Mouse (Mus musculus) heart, embryonic 11.5 days (tissue): ENCODE data around the gene Slc31a2. TPM values are rescaled to one million over a fixed set of nuclear protein-coding genes. Genes with fewer than 3 reads are reported as not detected.

Source experiments
- ATAC-seq: fragments of 200-750 bp; cut with Nextera tagmentation; replicated peaks from 2 replicates; pipeline ENCODE4 v1.8.0; 2017; ENCODE audit warnings: moderate library complexity; ENCODE audit not compliant: insufficient number of reproducible peaks, low FRiP score, low TSS enrichment
- H3K27ac ChIP-seq: fragments of 300-500 bp; sonication (generic); 2 replicates; pipeline ENCODE4 v1.5.1; 2014; ENCODE audit warnings: mild to moderate bottlenecking, low read depth, low read length
- H3K27me3 ChIP-seq: fragments of 300-500 bp; sonication (generic); 2 replicates; pipeline ENCODE4 v1.6.1; 2014; ENCODE audit warnings: mild to moderate bottlenecking, low read length, mixed read lengths; ENCODE audit not compliant: control insufficient read depth, insufficient read depth
- H3K36me3 ChIP-seq: fragments of 300-500 bp; sonication (generic); 2 replicates; pipeline ENCODE4 v1.6.1; 2014; ENCODE audit warnings: mild to moderate bottlenecking, low read length, moderate library complexity, mixed read lengths; ENCODE audit not compliant: control insufficient read depth, insufficient read depth
- H3K4me1 ChIP-seq: fragments of 300-500 bp; sonication (generic); 2 replicates; pipeline ENCODE4 v1.6.1; 2014; ENCODE audit warnings: low read length; ENCODE audit not compliant: control insufficient read depth, insufficient read depth
- H3K4me2 ChIP-seq: fragments of 300-500 bp; sonication (generic); 2 replicates; pipeline ENCODE4 v1.6.1; 2014; ENCODE audit warnings: mild to moderate bottlenecking, moderate library complexity
- H3K4me3 ChIP-seq: fragments of 300-500 bp; sonication (generic); 2 replicates; pipeline ENCODE4 v1.5.1; 2014; ENCODE audit warnings: low read depth, low read length
- H3K9ac ChIP-seq: fragments of 300-500 bp; sonication (generic); 2 replicates; pipeline ENCODE4 v1.6.1; 2014; ENCODE audit warnings: mild to moderate bottlenecking, low read depth, low read length, moderate library complexity
- H3K9me3 ChIP-seq: fragments of 300-500 bp; sonication (generic); replicated peaks from 2 replicates; pipeline ENCODE4 v1.6.1; 2016; ENCODE audit warnings: low read length; ENCODE audit not compliant: control insufficient read depth
- WGBS: fragments of 180-500 bp; shearing (Covaris S2); extraction: QIAGEN DNeasy Blood & Tissue Kit; methylation state at CpG from one replicate; pipeline ENCODE4 v1.1.7; 2014; ENCODE audit not compliant: insufficient replicate concordance; 5-methylcytosine and 5-hydroxymethylcytosine counted together
- polyA plus RNA-seq: library from polyadenylated mRNA; unstranded; fragments of >200 nt; fragmentation: Nextera tagmentation; extraction: Ambion mirVana; gene quantifications from 2 replicates; pipeline ENCODE4 v1.2.1, GENCODE M21; 2014

The Slc31a2 gene
- polyA plus RNA-seq, 1 experiment from 2014 or later, result 14.4 TPM

- no peak overlapping the region for H3K9ac ChIP-seq
- no peaks in the 10 kb centered on the region for H3K4me1 ChIP-seq
- peaks cover 12% of the 10 kb centered on the region for H3K36me3 ChIP-seq
- no peaks in the 10 kb centered on the region for H3K9me3 ChIP-seq
- H3K27me3 ChIP-seq, result no peaks in the 10 kb centered on the region
- ATAC-seq, result no peak
- WGBS, result 75% methylated on average over 3 of the region's 3 CpGs
- H3K27ac ChIP-seq, result no peak overlapping the region
- no peak overlapping the region for H3K4me2 ChIP-seq
- no peak overlapping the region for H3K4me3 ChIP-seq
These were observed 35.1 kb downstream of the Slc31a2 start for GRCm38 (mm10) chr4:62297280-62298130.

DNA sequence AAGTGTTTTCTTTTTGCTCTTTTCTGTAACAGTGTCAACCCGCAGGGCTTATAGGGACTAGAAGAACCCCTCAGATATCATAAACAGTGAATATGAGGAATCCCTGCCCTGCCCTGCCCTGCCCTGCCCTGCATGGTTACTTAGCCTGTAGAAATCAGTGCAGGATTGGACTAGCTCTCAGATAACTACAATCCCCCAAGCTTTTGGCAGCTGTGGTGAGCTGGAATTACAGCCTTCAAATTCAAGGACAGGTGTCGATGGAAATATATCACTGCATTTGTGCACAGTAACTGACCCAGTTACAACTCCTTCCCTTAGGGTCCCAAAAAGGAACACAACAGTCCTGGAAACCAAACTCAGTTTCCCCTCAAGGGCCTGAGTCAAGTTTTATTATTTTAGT, 37.6 kb downstream of the Slc31a2 start:
- 88% methylated on average over 2 of the region's 2 CpGs for WGBS
- no peaks in the 10 kb centered on the region for H3K4me1 ChIP-seq
- H3K9ac ChIP-seq, result no peak overlapping the region
- H3K4me3 ChIP-seq, result no peak overlapping the region
- H3K4me2 ChIP-seq, result no peak overlapping the region
- peaks cover 23% of the 10 kb centered on the region for H3K36me3 ChIP-seq
- no peak for ATAC-seq
- no peaks in the 10 kb centered on the region for H3K9me3 ChIP-seq
- no peak overlapping the region for H3K27ac ChIP-seq
- no peaks in the 10 kb centered on the region for H3K27me3 ChIP-seq

DNA sequence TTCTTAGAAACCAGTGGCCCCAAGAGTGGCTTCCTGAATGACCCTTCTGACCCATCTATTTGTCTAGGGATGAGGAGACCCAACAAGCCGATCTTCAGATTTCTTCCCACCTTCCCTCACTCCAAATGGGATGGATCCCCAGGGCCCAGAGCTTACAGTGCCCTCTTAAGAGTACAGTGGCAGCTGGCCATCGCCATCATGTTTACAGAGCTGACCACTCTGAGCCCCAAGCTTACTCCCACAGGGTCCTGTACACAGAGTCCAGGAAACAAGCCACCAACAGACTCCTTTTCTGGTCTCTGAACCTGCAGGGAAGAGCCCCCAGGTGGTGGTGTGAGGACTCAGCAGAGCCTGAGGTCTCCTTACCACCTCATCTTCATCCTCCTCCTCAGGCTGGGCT, 40.4 kb downstream of the Slc31a2 start:
- peaks cover 23% of the 10 kb centered on the region for H3K36me3 ChIP-seq
- H3K9ac ChIP-seq, result no peak overlapping the region
- ATAC-seq, result no peak
- H3K9me3 ChIP-seq, result no peaks in the 10 kb centered on the region
- H3K27ac ChIP-seq, result no peak overlapping the region
- H3K4me2 ChIP-seq, result no peak overlapping the region
- no peaks in the 10 kb centered on the region for H3K4me1 ChIP-seq
- 35% methylated on average over 2 of the region's 2 CpGs for WGBS
- no peaks in the 10 kb centered on the region for H3K27me3 ChIP-seq
- H3K4me3 ChIP-seq, result no peak overlapping the region

DNA sequence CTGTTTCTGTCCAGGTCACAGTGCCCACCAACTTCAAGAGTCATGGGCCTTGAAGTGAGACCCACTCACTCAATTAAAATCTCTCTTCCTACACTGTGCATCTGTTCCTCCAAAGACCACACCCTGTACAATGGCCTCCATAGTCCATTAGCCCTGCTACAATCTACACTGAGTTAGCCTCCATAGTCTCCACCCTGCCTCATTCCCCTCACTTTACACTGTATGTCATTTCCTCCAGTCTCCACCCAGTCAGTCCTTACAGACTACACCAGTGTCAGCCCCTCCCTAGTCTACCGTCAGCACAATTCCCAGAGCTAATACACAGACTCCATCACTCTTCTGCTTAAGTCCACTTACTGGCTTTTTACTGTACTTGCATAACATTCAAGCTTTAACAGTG, 40.9 kb downstream of the Slc31a2 start:
- H3K4me1 ChIP-seq, result no peaks in the 10 kb centered on the region
- H3K4me3 ChIP-seq, result no peak overlapping the region
- H3K9me3 ChIP-seq, result no peaks in the 10 kb centered on the region
- no peak overlapping the region for H3K9ac ChIP-seq
- H3K27ac ChIP-seq, result no peak overlapping the region
- ATAC-seq, result no peak
- H3K36me3 ChIP-seq, result peaks cover 23% of the 10 kb centered on the region
- H3K4me2 ChIP-seq, result no peak overlapping the region
- 76% methylated on average over 1 of the region's 1 CpGs for WGBS
- H3K27me3 ChIP-seq, result no peaks in the 10 kb centered on the region

DNA sequence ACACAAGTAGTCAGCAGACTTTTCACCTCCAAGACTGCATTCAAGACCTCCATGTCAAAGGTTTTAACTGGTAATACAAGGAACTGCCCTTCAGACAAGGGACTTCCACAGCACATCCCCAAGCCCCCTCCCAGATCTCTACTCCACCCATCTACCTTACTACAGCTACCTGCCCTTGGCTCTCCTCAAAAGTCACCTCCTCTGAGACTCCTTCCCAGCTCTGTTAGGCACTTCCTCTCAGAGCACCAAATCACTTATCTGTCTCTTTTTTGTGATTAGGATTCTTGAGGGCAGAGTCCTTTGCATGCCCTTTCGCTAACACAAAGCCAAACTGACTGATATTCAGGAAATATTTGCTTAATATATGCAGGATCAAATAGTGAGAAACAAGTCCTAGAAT, 43.9 kb downstream of the Slc31a2 start:
- Histone ChIP-seq H3K27ac (no peak overlapping the region), H3K4me3 (no peak overlapping the region), H3K9me3 (no peaks in the 10 kb centered on the region), H3K4me1 (no peaks in the 10 kb centered on the region), H3K27me3 (no peaks in the 10 kb centered on the region), H3K36me3 (peaks cover 20% of the 10 kb centered on the region), H3K9ac (no peak overlapping the region), H3K4me2 (no peak overlapping the region)
- ATAC-seq, result no peak
- WGBS, result 86% methylated on average over 1 of the region's 1 CpGs

GRCm38 (mm10) chr4:62306840-62307239, 44.5 kb downstream of the Slc31a2 start:
- 94% methylated on average over 4 of the region's 4 CpGs for WGBS
- no peaks in the 10 kb centered on the region for H3K27me3 ChIP-seq
- H3K4me3 ChIP-seq, result no peak overlapping the region
- no peak overlapping the region for H3K27ac ChIP-seq
- H3K4me2 ChIP-seq, result no peak overlapping the region
- ATAC-seq, result no peak
- H3K36me3 ChIP-seq, result peaks cover 17% of the 10 kb centered on the region
- H3K9me3 ChIP-seq, result no peaks in the 10 kb centered on the region
- no peak overlapping the region for H3K9ac ChIP-seq
- no peaks in the 10 kb centered on the region for H3K4me1 ChIP-seq

DNA sequence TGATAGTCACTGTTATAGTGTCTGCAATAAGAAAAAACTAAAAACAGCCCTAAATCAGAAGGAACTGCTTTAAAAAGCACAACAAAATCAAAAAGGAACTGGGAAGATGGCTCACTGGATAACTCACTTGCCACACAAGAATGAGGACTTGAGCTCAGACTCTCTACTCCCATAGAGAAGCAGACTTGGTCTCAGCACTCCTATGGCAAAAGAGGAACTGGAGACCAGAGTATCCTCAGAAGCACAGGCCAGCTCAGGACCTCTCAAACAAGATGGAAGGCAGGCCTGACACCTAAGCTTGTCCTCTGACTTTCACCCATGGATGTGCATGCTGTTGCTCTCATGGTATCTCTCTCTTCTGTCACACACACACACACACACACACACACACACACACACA, 46.0 kb downstream of the Slc31a2 start:
- no peaks in the 10 kb centered on the region for H3K9me3 ChIP-seq
- no peaks in the 10 kb centered on the region for H3K27me3 ChIP-seq
- H3K4me3 ChIP-seq, result no peak overlapping the region
- no peak overlapping the region for H3K9ac ChIP-seq
- no peak for ATAC-seq
- H3K4me2 ChIP-seq, result no peak overlapping the region
- H3K36me3 ChIP-seq, result peaks cover 21% of the 10 kb centered on the region
- no peaks in the 10 kb centered on the region for H3K4me1 ChIP-seq
- H3K27ac ChIP-seq, result no peak overlapping the region

DNA sequence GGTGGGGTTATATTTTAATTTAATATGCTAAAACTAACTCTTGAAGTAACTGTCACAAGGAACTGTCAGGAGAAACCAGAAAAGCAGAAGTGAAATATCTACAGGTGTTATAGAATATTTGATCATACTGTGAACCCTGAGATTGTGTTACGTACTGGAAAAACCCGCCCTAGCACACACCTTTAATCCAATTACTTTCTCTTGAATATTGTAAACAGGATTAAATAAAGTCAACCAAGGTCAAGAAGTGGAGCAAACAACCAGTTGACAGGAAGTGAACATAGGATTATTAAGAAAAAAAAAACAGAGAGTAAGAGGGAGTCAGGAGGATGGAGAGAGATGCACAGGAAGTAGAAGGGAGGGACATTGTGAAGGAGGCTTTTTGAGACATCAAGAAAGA, 50.5 kb downstream of the Slc31a2 start:
- WGBS, result 90% methylated on average over 2 of the region's 2 CpGs
- Histone ChIP-seq H3K36me3 (peaks cover 8% of the 10 kb centered on the region), H3K9ac (no peak overlapping the region)

GRCm38 (mm10) chr4:62313641-62314211, 51.4 kb downstream of the Slc31a2 start:
- WGBS, result 83% methylated on average over 9 of the region's 9 CpGs
- H3K27ac ChIP-seq, result no peak overlapping the region
- no peak overlapping the region for H3K4me3 ChIP-seq
- H3K36me3 ChIP-seq, result peaks cover 8% of the 10 kb centered on the region
- ATAC-seq, result no peak
- no peak overlapping the region for H3K9ac ChIP-seq
- H3K4me2 ChIP-seq, result no peak overlapping the region
- no peaks in the 10 kb centered on the region for H3K4me1 ChIP-seq
- no peaks in the 10 kb centered on the region for H3K27me3 ChIP-seq
- H3K9me3 ChIP-seq, result no peaks in the 10 kb centered on the region

More for the DNA sequence above, 50.5 kb downstream of the Slc31a2 start:
- H3K9me3 ChIP-seq, result no peaks in the 10 kb centered on the region
- H3K4me2 ChIP-seq, result no peak overlapping the region
- no peak overlapping the region for H3K27ac ChIP-seq
- ATAC-seq, result no peak
- H3K27me3 ChIP-seq, result no peaks in the 10 kb centered on the region
- H3K4me1 ChIP-seq, result no peaks in the 10 kb centered on the region
- H3K4me3 ChIP-seq, result no peak overlapping the region
